Mouse (Mus musculus): ENCODE results near the gene Cd177. TPM values are rescaled to one million over a fixed set of nuclear protein-coding genes. Genes with fewer than 3 reads are reported as not detected.

The Cd177 gene
- polyA plus RNA-seq (2014; fragmentation: Illumina TruSeq; extraction: RNeasy Lipid Tissue Mini Kit (QIAGEN cat#74804); ENCODE audit: low read depth, low replicate concordance) = not detected

DNA sequence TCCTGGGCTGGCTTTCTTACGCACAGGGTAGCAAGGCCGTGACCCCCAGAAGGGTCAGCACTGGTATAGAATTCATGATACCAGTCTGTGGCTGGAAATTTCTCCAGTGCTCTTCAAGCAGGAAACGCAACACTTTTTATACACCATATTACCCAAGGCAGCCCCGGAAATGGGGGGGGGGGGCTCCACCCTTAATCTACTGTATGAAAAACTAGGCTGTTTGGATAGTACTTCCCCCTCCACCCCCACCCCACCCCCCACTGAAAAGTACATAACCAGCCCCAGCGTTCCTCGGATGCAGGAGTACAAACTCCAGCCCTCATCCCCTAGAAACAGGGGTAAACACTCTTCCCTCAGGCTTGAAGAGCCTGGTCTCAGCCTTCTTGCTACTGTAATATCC, at the start of gene Cd177:
TSS of gene Cd177 (minus strand) at position 101 of the 400 bp plus-strand sequence.

GRCm38 (mm10) chr7:24776918-24777317, 16.8 kb upstream of the Cd177 start, which contains the start of gene Ceacam10:
Gene Ceacam10 (plus strand): TSS chr7:24777206.

DNA sequence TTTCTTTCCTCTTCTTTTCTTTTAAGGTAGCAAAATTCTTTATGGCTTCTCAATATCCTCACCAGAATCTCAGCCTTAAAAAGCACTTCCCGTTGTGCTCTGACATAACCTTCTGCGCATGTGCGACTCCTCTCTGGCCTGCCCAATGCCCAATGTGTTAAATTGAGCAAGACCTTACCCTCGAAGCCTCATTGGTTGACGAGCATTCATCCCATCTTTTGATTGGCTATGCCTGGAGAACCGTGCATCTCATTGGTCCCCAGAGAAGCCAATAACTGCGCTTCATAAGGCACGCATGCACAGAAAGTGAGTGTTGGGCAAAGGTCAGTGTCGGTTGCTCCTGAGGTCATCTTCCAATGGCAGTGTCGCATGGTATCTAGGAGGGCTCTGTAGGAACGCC, 33.3 kb downstream of the Cd177 start, which contains the start of gene Gm4763:
TSS of gene Gm4763 (minus strand) at position 101 of the 400 bp plus-strand sequence.

GRCm38 (mm10) chr7:24708832-24709292, 51.2 kb downstream of the Cd177 start, which contains the start of gene BC049730:
Gene BC049730 (plus strand): TSS chr7:24709242.

Other genes starting within 250 kb of the Cd177 start
- not detected for gene AC161166.1, start 247.9 kb downstream of the Cd177 start, polyA plus RNA-seq (2014; fragmentation: Illumina TruSeq; extraction: RNeasy Lipid Tissue Mini Kit (QIAGEN cat#74804); ENCODE audit: low read depth, low replicate concordance)
- gene Irgq, start 229.6 kb downstream of the Cd177 start, polyA plus RNA-seq (2014; fragmentation: Illumina TruSeq; extraction: RNeasy Lipid Tissue Mini Kit (QIAGEN cat#74804); ENCODE audit: low read depth, low replicate concordance) = 6.2 TPM
- gene Pinlyp, start 214.2 kb downstream of the Cd177 start, polyA plus RNA-seq (2014; fragmentation: Illumina TruSeq; extraction: RNeasy Lipid Tissue Mini Kit (QIAGEN cat#74804); ENCODE audit: low read depth, low replicate concordance) = not detected
- gene Xrcc1, start 214.0 kb downstream of the Cd177 start, polyA plus RNA-seq (2014; fragmentation: Illumina TruSeq; extraction: RNeasy Lipid Tissue Mini Kit (QIAGEN cat#74804); ENCODE audit: low read depth, low replicate concordance) = 0.57 TPM
- gene Ethe1, start 172.8 kb downstream of the Cd177 start, polyA plus RNA-seq (2014; fragmentation: Illumina TruSeq; extraction: RNeasy Lipid Tissue Mini Kit (QIAGEN cat#74804); ENCODE audit: low read depth, low replicate concordance) = 4.1 TPM
- gene Zfp575, start 172.7 kb downstream of the Cd177 start, polyA plus RNA-seq (2014; fragmentation: Illumina TruSeq; extraction: RNeasy Lipid Tissue Mini Kit (QIAGEN cat#74804); ENCODE audit: low read depth, low replicate concordance) = not detected
- gene Phldb3, start 149.5 kb downstream of the Cd177 start, polyA plus RNA-seq (2014; fragmentation: Illumina TruSeq; extraction: RNeasy Lipid Tissue Mini Kit (QIAGEN cat#74804); ENCODE audit: low read depth, low replicate concordance) = not detected
- gene Lypd3, start 123.8 kb downstream of the Cd177 start, polyA plus RNA-seq (2014; fragmentation: Illumina TruSeq; extraction: RNeasy Lipid Tissue Mini Kit (QIAGEN cat#74804); ENCODE audit: low read depth, low replicate concordance) = not detected
- not detected for gene Tex101, start 83.6 kb downstream of the Cd177 start, polyA plus RNA-seq (2014; fragmentation: Illumina TruSeq; extraction: RNeasy Lipid Tissue Mini Kit (QIAGEN cat#74804); ENCODE audit: low read depth, low replicate concordance)
- not detected for gene BC049730, start 51.1 kb downstream of the Cd177 start, polyA plus RNA-seq (2014; fragmentation: Illumina TruSeq; extraction: RNeasy Lipid Tissue Mini Kit (QIAGEN cat#74804); ENCODE audit: low read depth, low replicate concordance)
- gene Gm4763, start 33.4 kb downstream of the Cd177 start, polyA plus RNA-seq (2014; fragmentation: Illumina TruSeq; extraction: RNeasy Lipid Tissue Mini Kit (QIAGEN cat#74804); ENCODE audit: low read depth, low replicate concordance) = not detected
- not detected for gene Ceacam10, start 16.9 kb upstream of the Cd177 start, polyA plus RNA-seq (2014; fragmentation: Illumina TruSeq; extraction: RNeasy Lipid Tissue Mini Kit (QIAGEN cat#74804); ENCODE audit: low read depth, low replicate concordance)
- gene Gm9844, start 101.9 kb upstream of the Cd177 start, polyA plus RNA-seq (2014; fragmentation: Illumina TruSeq; extraction: RNeasy Lipid Tissue Mini Kit (QIAGEN cat#74804); ENCODE audit: low read depth, low replicate concordance) = not detected
- not detected for gene Lypd4, start 109.6 kb upstream of the Cd177 start, polyA plus RNA-seq (2014; fragmentation: Illumina TruSeq; extraction: RNeasy Lipid Tissue Mini Kit (QIAGEN cat#74804); ENCODE audit: low read depth, low replicate concordance)
- not detected for gene Dmrtc2, start 109.7 kb upstream of the Cd177 start, polyA plus RNA-seq (2014; fragmentation: Illumina TruSeq; extraction: RNeasy Lipid Tissue Mini Kit (QIAGEN cat#74804); ENCODE audit: low read depth, low replicate concordance)
- gene Rps19, start 124.1 kb upstream of the Cd177 start, polyA plus RNA-seq (2014; fragmentation: Illumina TruSeq; extraction: RNeasy Lipid Tissue Mini Kit (QIAGEN cat#74804); ENCODE audit: low read depth, low replicate concordance) = 7.1 TPM
- not detected for gene Cd79a, start 137.1 kb upstream of the Cd177 start, polyA plus RNA-seq (2014; fragmentation: Illumina TruSeq; extraction: RNeasy Lipid Tissue Mini Kit (QIAGEN cat#74804); ENCODE audit: low read depth, low replicate concordance)
- 0.53 TPM for gene Arhgef1, start 142.6 kb upstream of the Cd177 start, polyA plus RNA-seq (2014; fragmentation: Illumina TruSeq; extraction: RNeasy Lipid Tissue Mini Kit (QIAGEN cat#74804); ENCODE audit: low read depth, low replicate concordance)
- gene Gm4881, start 184.2 kb upstream of the Cd177 start, polyA plus RNA-seq (2014; fragmentation: Illumina TruSeq; extraction: RNeasy Lipid Tissue Mini Kit (QIAGEN cat#74804); ENCODE audit: low read depth, low replicate concordance) = not detected
- not detected for gene Rabac1, start 212.4 kb upstream of the Cd177 start, polyA plus RNA-seq (2014; fragmentation: Illumina TruSeq; extraction: RNeasy Lipid Tissue Mini Kit (QIAGEN cat#74804); ENCODE audit: low read depth, low replicate concordance)
- not detected for gene Atp1a3, start 245.6 kb upstream of the Cd177 start, polyA plus RNA-seq (2014; fragmentation: Illumina TruSeq; extraction: RNeasy Lipid Tissue Mini Kit (QIAGEN cat#74804); ENCODE audit: low read depth, low replicate concordance)